Mouse (Mus musculus) urinary bladder, adult 18-20 months (tissue): ENCODE data around the gene AY761184.
"Not testable (repeated sequence)": the region's sequence is repeated elsewhere in the genome, so short reads cannot be mapped to it uniquely, and the experiment has no call there.

Experiments
- DNase-seq, 2 experiments: peaks; one replicate each; pipeline ENCODE4 v3.0.0; 2022; ENCODE audit warnings: low spot score in 2 of 2, mixed read lengths in 2 of 2

Gene AY761184

GRCm38 (mm10) chr8:21703545-21703944, at the start of gene AY761184:
TSS of gene AY761184 (minus strand) at chr8:21703645.
- DNase-seq: not testable (repeated sequence)

- DNase-seq: not testable (repeated sequence)
These were observed 37.9 kb downstream of the AY761184 start, which contains the start of gene Defa34 for GRCm38 (mm10) chr8:21665497-21665896. TSS of gene Defa34 (plus strand) at chr8:21665797.

- not testable (repeated sequence) for DNase-seq
These were observed 48.0 kb downstream of the AY761184 start, which contains the start of gene Defa17 for GRCm38 (mm10) chr8:21655480-21655879. TSS of gene Defa17 (plus strand) at chr8:21655780.
